Mouse (Mus musculus): ENCODE measurements around the gene Serpini1.

GRCm38 (mm10) chr3:75633635-75634034 is 76.3 kb downstream of the Serpini1 start:
- no peak for TF ChIP-seq EP300 (IDR thresholded peaks at IDR 0.05)
- TF ChIP-seq CTCF (IDR thresholded peaks at IDR 0.05) = no peak

Data from lung, postnatal 0 days (tissue).